Mouse (Mus musculus) liver, adult 2 months (tissue): ENCODE measurements at regions not wholly inside any gene's neighbourhood (a gene's known extent, or its start where the extent isn't known, plus 50 kb on each side); places are given as distances from the start of the nearest gene placed in this dataset.

ENCODE experiments used
- DNase-seq: peaks from one replicate; pipeline ENCODE4 v3.0.0-alpha.2; 2011; ENCODE audit warnings: low read depth, low spot score; ENCODE audit errors: extremely low read depth
- H3K27ac ChIP-seq: fragments of 200-500 bp; replicated peaks from 2 replicates; pipeline ENCODE4 v1.5.1; 2012; ENCODE audit warnings: low read depth, mild to moderate bottlenecking, control low read depth, inconsistent platforms, low read length; ENCODE audit not compliant: insufficient read depth
- H3K27me3 ChIP-seq: fragments of 200-500 bp; 2 replicates; pipeline ENCODE4 v1.6.1; 2012; ENCODE audit warnings: mild to moderate bottlenecking, moderate library complexity, low read length, inconsistent platforms; ENCODE audit not compliant: control insufficient read depth, insufficient read depth
- H3K36me3 ChIP-seq: fragments of 200-500 bp; 2 replicates; pipeline ENCODE4 v1.6.1; 2012; ENCODE audit warnings: low read length, inconsistent platforms; ENCODE audit not compliant: control insufficient read depth, insufficient read depth
- H3K4me1 ChIP-seq: fragments of 200-500 bp; 2 replicates; pipeline ENCODE4 v1.6.1; 2011; ENCODE audit warnings: low read length; ENCODE audit not compliant: control insufficient read depth, insufficient read depth
- H3K4me3 ChIP-seq: fragments of 200-500 bp; 2 replicates; pipeline ENCODE4 v1.5.1; 2011; ENCODE audit warnings: low read depth, mild to moderate bottlenecking, control low read depth, low read length, moderate library complexity; ENCODE audit not compliant: insufficient read depth
- H3K79me2 ChIP-seq: fragments of 200-500 bp; 2 replicates; pipeline ENCODE4 v1.6.1; 2012; ENCODE audit warnings: inconsistent platforms, mild to moderate bottlenecking, low read length, moderate library complexity; ENCODE audit not compliant: control insufficient read depth, insufficient read depth
- H3K9ac ChIP-seq: fragments of 200-500 bp; 2 replicates; pipeline ENCODE4 v1.6.1; 2012; ENCODE audit warnings: low read depth, mild to moderate bottlenecking, control low read depth, inconsistent platforms, low read length
- CTCF ChIP-seq: fragments of 200-500 bp; IDR thresholded peaks from 2 replicates; pipeline ENCODE4 v1.5.1; 2011; ENCODE audit warnings: low read depth, low read length, control low read depth
- POLR2A ChIP-seq: fragments of 200-500 bp; IDR thresholded peaks from 2 replicates; pipeline ENCODE4 v1.6.1; 2011; ENCODE audit warnings: low read length, control low read depth; ENCODE audit not compliant: insufficient read depth; ENCODE audit errors: extremely low read depth
- whole genome bisulfite sequencing: fragments of 180-500 bp; shearing (Covaris S2); methylation state at CpG from one replicate; pipeline ENCODE4 v1.1.7; 2018; 5-methylcytosine and 5-hydroxymethylcytosine counted together

DNA sequence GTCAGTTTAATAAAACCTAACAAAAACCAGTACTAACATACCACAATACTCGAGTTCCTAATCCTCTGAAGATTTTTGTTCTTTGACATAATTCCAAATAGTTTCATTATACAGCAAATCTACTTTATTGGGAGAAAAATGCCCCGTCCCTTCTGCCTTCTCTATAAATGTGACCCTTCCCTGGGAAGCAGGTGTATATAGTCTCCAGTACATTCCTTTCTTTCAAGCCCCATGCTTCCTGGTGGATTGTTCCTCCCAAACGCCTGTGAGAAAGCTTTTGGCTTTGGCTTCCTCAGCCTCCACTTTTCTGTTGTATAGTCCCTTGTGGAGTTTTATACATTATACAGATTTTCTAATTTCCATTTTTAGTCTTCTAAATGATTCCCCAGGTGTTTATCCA lies 1001.8 kb upstream of the Tenm3 start:
- 72% methylated on average over 3 of the region's 3 CpGs for WGBS
- H3K79me2 ChIP-seq: no peaks in the 10 kb centered on the region
- no peak for TF ChIP-seq POLR2A
- TF ChIP-seq CTCF: no peak
- H3K4me1 ChIP-seq: no peaks in the 10 kb centered on the region
- H3K27me3 ChIP-seq: no peaks in the 10 kb centered on the region
- H3K27ac ChIP-seq: no peak overlapping the region
- no peak overlapping the region for H3K9ac ChIP-seq
- DNase-seq: no peak
- no peaks in the 10 kb centered on the region for H3K36me3 ChIP-seq
- H3K4me3 ChIP-seq: no peak overlapping the region

DNA sequence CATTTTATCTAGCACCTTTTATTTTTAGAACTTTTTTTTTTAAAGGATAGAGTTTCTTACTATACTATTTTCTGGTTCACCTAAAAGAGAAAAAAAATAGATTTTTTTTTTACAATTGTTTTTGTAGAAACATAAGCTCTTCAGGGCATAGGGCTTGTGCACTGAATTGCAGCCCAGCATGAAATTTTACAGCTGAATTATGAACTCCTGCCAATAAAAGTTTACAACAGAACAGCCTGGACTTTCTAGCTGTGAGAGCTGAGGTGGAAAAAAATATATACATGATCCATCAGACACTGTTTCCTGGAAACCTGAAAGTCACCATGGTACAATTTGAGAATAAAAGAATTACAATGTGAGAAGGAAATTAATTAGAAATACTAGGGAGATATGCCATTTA lies 988.2 kb upstream of the Tenm3 start:
- no peak for DNase-seq
- no peak overlapping the region for H3K4me3 ChIP-seq
- no peak overlapping the region for H3K27ac ChIP-seq
- TF ChIP-seq CTCF (no peak), POLR2A (no peak)
- H3K9ac ChIP-seq: no peak overlapping the region
- H3K79me2 ChIP-seq: no peaks in the 10 kb centered on the region
- H3K36me3 ChIP-seq: no peaks in the 10 kb centered on the region
- H3K27me3 ChIP-seq: no peaks in the 10 kb centered on the region
- H3K4me1 ChIP-seq: no peaks in the 10 kb centered on the region

DNA sequence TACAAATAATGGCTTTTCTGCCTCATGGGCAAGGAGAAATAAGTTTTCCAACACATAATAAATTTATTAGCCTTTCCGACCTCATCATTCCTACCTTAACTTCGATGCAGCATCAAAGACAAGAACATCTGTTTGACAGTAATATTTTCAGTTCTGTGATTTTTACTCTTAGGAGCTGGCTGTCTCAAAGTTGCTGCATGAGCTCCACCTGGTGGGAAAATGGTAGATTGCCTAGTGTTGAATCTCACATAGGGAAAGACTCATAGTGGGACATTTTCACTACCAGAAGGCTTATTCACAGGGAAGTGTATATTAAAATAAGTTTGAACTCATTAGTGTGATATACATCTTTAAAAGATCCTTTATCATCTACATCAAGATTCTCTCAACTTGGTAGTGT lies 985.6 kb upstream of the Tenm3 start:
- Histone ChIP-seq H3K79me2 (no peaks in the 10 kb centered on the region), H3K4me1 (no peaks in the 10 kb centered on the region), H3K27ac (no peak overlapping the region), H3K36me3 (no peaks in the 10 kb centered on the region), H3K9ac (no peak overlapping the region), H3K4me3 (no peak overlapping the region), H3K27me3 (no peaks in the 10 kb centered on the region)
- 25% methylated on average over 2 of the region's 2 CpGs for WGBS
- no peak for DNase-seq
- TF ChIP-seq POLR2A: no peak

DNA sequence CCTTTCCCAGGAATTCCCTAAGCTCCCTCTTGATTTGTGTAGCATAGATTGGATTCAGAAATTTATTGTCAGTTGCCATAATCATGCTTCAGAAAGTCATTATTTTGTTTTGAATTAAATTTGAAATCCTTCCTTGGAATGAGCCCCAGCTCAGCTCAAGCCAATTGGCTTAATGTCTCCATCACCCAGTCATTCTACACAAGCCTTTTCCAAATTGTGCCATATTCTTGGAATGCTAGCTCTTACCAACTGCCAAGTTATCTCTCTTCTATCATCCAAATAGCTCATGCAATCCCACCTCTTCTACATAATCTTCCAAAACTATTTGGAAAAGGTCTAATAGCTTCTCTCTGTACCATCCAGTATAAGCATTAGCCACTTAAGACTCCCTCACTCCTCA lies 982.5 kb upstream of the Tenm3 start:
- H3K4me1 ChIP-seq: no peaks in the 10 kb centered on the region
- no peak overlapping the region for H3K27ac ChIP-seq
- no peak for DNase-seq
- no peaks in the 10 kb centered on the region for H3K79me2 ChIP-seq
- no peaks in the 10 kb centered on the region; the same call in 1 of the 2 replicates for H3K27me3 ChIP-seq
- no peak for TF ChIP-seq POLR2A
- no peak for TF ChIP-seq CTCF
- no peak overlapping the region for H3K4me3 ChIP-seq
- no peak overlapping the region for H3K9ac ChIP-seq
- H3K36me3 ChIP-seq: no peaks in the 10 kb centered on the region

DNA sequence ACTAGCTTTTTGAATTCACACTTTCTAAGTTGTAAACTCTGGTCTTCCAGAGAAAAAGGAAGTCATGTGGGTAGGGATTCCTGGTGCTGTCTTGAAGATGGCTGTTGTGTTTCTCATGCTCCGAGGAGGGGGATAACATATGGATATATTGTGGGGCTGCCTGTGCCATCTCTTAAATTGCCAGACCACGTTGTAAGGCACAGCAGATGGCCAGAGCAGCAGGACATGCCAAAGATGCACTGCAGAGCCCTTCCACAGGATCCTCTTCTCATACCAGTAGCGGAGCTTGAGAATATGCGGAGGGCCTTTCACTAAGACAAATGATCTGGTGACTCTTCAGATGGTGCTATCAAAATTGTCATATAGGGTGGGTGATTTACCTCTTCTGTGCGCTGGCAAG lies 981.2 kb upstream of the Tenm3 start:
- Histone ChIP-seq H3K27ac (no peak overlapping the region), H3K79me2 (no peaks in the 10 kb centered on the region), H3K27me3 (no peaks in the 10 kb centered on the region; the same call in 1 of the 2 replicates), H3K4me1 (no peaks in the 10 kb centered on the region), H3K36me3 (no peaks in the 10 kb centered on the region), H3K4me3 (no peak overlapping the region), H3K9ac (no peak overlapping the region)
- TF ChIP-seq CTCF: no peak
- TF ChIP-seq POLR2A: no peak
- 77% methylated on average over 5 of the region's 5 CpGs for WGBS
- no peak for DNase-seq

DNA sequence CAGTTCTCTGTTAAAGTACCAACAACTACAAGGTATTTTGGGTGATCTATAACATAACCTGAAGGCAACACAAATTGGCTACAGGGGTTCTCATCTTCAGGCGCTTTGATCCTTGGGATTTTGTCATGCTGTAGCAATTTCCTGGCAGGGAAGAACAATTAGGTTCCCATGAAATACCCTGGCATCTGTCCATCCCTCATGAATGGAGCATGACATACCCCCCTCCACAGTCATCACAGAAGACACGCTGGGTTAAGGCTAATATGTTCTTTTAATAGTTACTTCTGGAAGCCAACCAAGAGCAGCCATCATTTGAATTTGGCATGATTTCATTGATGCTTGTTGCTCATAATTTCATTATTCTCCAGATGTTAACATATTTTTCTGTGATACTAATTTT lies 979.0 kb upstream of the Tenm3 start:
- Histone ChIP-seq H3K27ac (no peak overlapping the region), H3K4me1 (no peaks in the 10 kb centered on the region), H3K9ac (no peak overlapping the region), H3K79me2 (no peaks in the 10 kb centered on the region), H3K27me3 (no peaks in the 10 kb centered on the region; the same call in 1 of the 2 replicates), H3K4me3 (no peak overlapping the region), H3K36me3 (no peaks in the 10 kb centered on the region)
- TF ChIP-seq POLR2A: no peak
- no peak for TF ChIP-seq CTCF
- 74% methylated on average over 2 of the region's 2 CpGs for WGBS
- DNase-seq: no peak
